Mouse (Mus musculus) hindbrain, embryonic 15.5 days (tissue): ENCODE measurements around the gene Ctla4. TPM values are rescaled to one million over a fixed set of nuclear protein-coding genes. Genes with fewer than 3 reads are reported as not detected.
A peak's percentile ranks its signal among the peaks of the same experiment; 100 is the strongest.

ENCODE experiments used
- ATAC-seq: fragments of 200-750 bp; cut with Nextera tagmentation; 2 replicates; pipeline ENCODE4 v1.8.0; 2017; ENCODE audit warnings: low read depth, moderate number of reproducible peaks, moderate TSS enrichment; ENCODE audit not compliant: low FRiP score
- H3K27ac ChIP-seq: fragments of 300-500 bp; sonication (generic); replicated peaks from 2 replicates; pipeline ENCODE4 v1.5.1; 2015; ENCODE audit warnings: mild to moderate bottlenecking, inconsistent platforms
- H3K27me3 ChIP-seq: fragments of 300-500 bp; sonication (generic); 2 replicates; pipeline ENCODE4 v1.6.1; 2015; ENCODE audit warnings: control low read depth, inconsistent platforms
- H3K36me3 ChIP-seq: fragments of 300-500 bp; sonication (generic); 2 replicates; pipeline ENCODE4 v1.6.1; 2015; ENCODE audit warnings: control low read depth, inconsistent platforms
- H3K4me1 ChIP-seq: fragments of 300-500 bp; sonication (generic); replicated peaks from 2 replicates; pipeline ENCODE4 v1.6.1; 2015; ENCODE audit warnings: control low read depth, inconsistent platforms
- H3K4me2 ChIP-seq: fragments of 300-500 bp; sonication (generic); 2 replicates; pipeline ENCODE4 v1.6.1; 2015; ENCODE audit warnings: moderate library complexity, mild to moderate bottlenecking, inconsistent platforms
- H3K4me3 ChIP-seq: fragments of 300-500 bp; sonication (generic); 2 replicates; pipeline ENCODE4 v1.5.1; 2015; ENCODE audit warnings: mild to moderate bottlenecking, inconsistent platforms
- H3K9ac ChIP-seq: fragments of 300-500 bp; sonication (generic); 2 replicates; pipeline ENCODE4 v1.6.1; 2015; ENCODE audit warnings: inconsistent platforms
- H3K9me3 ChIP-seq: fragments of 300-500 bp; sonication (generic); 2 replicates; pipeline ENCODE4 v1.6.1; 2016; ENCODE audit warnings: control low read depth, inconsistent platforms
- WGBS: fragments of 180-500 bp; shearing (Covaris S2); methylation state at CpG from one replicate; pipeline ENCODE4 v1.1.7; 2015; 5-methylcytosine and 5-hydroxymethylcytosine counted together
- polyA plus RNA-seq: library from polyadenylated mRNA; unstranded; fragments of >200 nt; fragmentation: Nextera tagmentation; extraction: Ambion mirVana; gene quantifications from 2 replicates; pipeline ENCODE4 v1.2.1, GENCODE M21; 2015

The Ctla4 gene
- polyA plus RNA-seq: not detected in 2 replicates

GRCm38 (mm10) chr1:60886981-60887380, at the start of gene Ctla4:
Gene Ctla4 (plus strand): TSS chr1:60887000.
- Histone ChIP-seq H3K9ac (no peak within 1 kb of the TSS), H3K27me3 (no peaks in the 10 kb centered on the region), H3K36me3 (no peaks in the 10 kb centered on the region), H3K9me3 (no peaks in the 10 kb centered on the region), H3K27ac (no peak within 1 kb of the TSS), H3K4me2 (no peak within 1 kb of the TSS), H3K4me1 (no peaks in the 10 kb centered on the region), H3K4me3 (no peak within 1 kb of the TSS)
- 93% methylated on average over 7 of the region's 7 CpGs for WGBS
- no peak for ATAC-seq

GRCm38 (mm10) chr1:60839161-60839560, 47.6 kb upstream of the Ctla4 start:
- Histone ChIP-seq H3K4me3 (no peak overlapping the region), H3K27me3 (no peaks in the 10 kb centered on the region), H3K4me1 (no peaks in the 10 kb centered on the region), H3K9me3 (no peaks in the 10 kb centered on the region), H3K36me3 (no peaks in the 10 kb centered on the region), H3K9ac (no peak overlapping the region), H3K4me2 (no peak overlapping the region), H3K27ac (no peak overlapping the region)
- no peak for ATAC-seq
- WGBS: 87% methylated on average over 1 of the region's 1 CpGs

- no peaks in the 10 kb centered on the region for H3K4me1 ChIP-seq
These were observed 41.3 kb upstream of the Ctla4 start for GRCm38 (mm10) chr1:60845318-60846060.

GRCm38 (mm10) chr1:60846616-60847275, 40.1 kb upstream of the Ctla4 start:
- Histone ChIP-seq H3K27me3 (no peaks in the 10 kb centered on the region), H3K27ac (no peak overlapping the region), H3K9me3 (no peaks in the 10 kb centered on the region), H3K4me3 (no peak overlapping the region), H3K9ac (no peak overlapping the region), H3K36me3 (no peaks in the 10 kb centered on the region), H3K4me2 (no peak overlapping the region), H3K4me1 (peaks cover 6% of the 10 kb centered on the region)
- 60% methylated on average over 4 of the region's 4 CpGs for WGBS
- no peak for ATAC-seq

More at GRCm38 (mm10) chr1:60845318-60846060, 41.3 kb upstream of the Ctla4 start:
- no peaks in the 10 kb centered on the region for H3K9me3 ChIP-seq
- H3K9ac ChIP-seq: no peak overlapping the region
- H3K4me3 ChIP-seq: no peak overlapping the region
- no peak overlapping the region for H3K27ac ChIP-seq
- 91% methylated on average over 6 of the region's 7 CpGs for WGBS
- ATAC-seq: no peak
- no peaks in the 10 kb centered on the region for H3K36me3 ChIP-seq
- H3K4me2 ChIP-seq: no peak overlapping the region
- no peaks in the 10 kb centered on the region for H3K27me3 ChIP-seq

GRCm38 (mm10) chr1:60849112-60849511, 37.7 kb upstream of the Ctla4 start:
- Histone ChIP-seq H3K4me1 (peaks cover 20% of the 10 kb centered on the region), H3K36me3 (no peaks in the 10 kb centered on the region), H3K27ac (no peak overlapping the region), H3K9me3 (no peaks in the 10 kb centered on the region), H3K4me3 (no peak overlapping the region), H3K4me2 (no peak overlapping the region), H3K27me3 (no peaks in the 10 kb centered on the region), H3K9ac (no peak overlapping the region)
- WGBS: 94% methylated on average over 2 of the region's 2 CpGs
- no peak for ATAC-seq

GRCm38 (mm10) chr1:60849816-60850215, 37.0 kb upstream of the Ctla4 start:
- H3K4me3 ChIP-seq: no peak overlapping the region
- H3K9me3 ChIP-seq: no peaks in the 10 kb centered on the region
- H3K4me2 ChIP-seq: no peak overlapping the region
- H3K36me3 ChIP-seq: no peaks in the 10 kb centered on the region
- H3K4me1 ChIP-seq: peaks cover 20% of the 10 kb centered on the region
- no peak for ATAC-seq
- H3K9ac ChIP-seq: no peak overlapping the region
- WGBS: 79% methylated on average over 4 of the region's 4 CpGs
- H3K27me3 ChIP-seq: no peaks in the 10 kb centered on the region
- no peak overlapping the region for H3K27ac ChIP-seq

GRCm38 (mm10) chr1:60851041-60851781, 35.6 kb upstream of the Ctla4 start:
- H3K27me3 ChIP-seq: no peaks in the 10 kb centered on the region
- H3K27ac ChIP-seq: peak overlapping the region; percentile 36
- no peak overlapping the region for H3K4me3 ChIP-seq
- ATAC-seq: peak; percentile 71
- 15% methylated on average over 8 of the region's 8 CpGs for WGBS
- no peak overlapping the region for H3K9ac ChIP-seq
- no peaks in the 10 kb centered on the region for H3K9me3 ChIP-seq
- H3K4me1 ChIP-seq: peaks cover 20% of the 10 kb centered on the region
- no peak overlapping the region for H3K4me2 ChIP-seq
- H3K36me3 ChIP-seq: no peaks in the 10 kb centered on the region

GRCm38 (mm10) chr1:60852075-60852769, 34.6 kb upstream of the Ctla4 start:
- Histone ChIP-seq H3K27ac (no peak overlapping the region), H3K9me3 (no peaks in the 10 kb centered on the region), H3K4me1 (peaks cover 20% of the 10 kb centered on the region), H3K4me3 (no peak overlapping the region), H3K27me3 (no peaks in the 10 kb centered on the region), H3K36me3 (no peaks in the 10 kb centered on the region), H3K9ac (no peak overlapping the region), H3K4me2 (no peak overlapping the region)
- ATAC-seq: 0 out of 2 replicates have a peak, but pooled peaks have one; percentile 40
- 39% methylated on average over 10 of the region's 10 CpGs for WGBS

GRCm38 (mm10) chr1:60852770-60853147, 34.0 kb upstream of the Ctla4 start:
- Histone ChIP-seq H3K27ac (no peak overlapping the region), H3K4me3 (no peak overlapping the region), H3K9me3 (no peaks in the 10 kb centered on the region), H3K9ac (no peak overlapping the region), H3K27me3 (no peaks in the 10 kb centered on the region), H3K4me1 (peaks cover 20% of the 10 kb centered on the region), H3K4me2 (no peak overlapping the region), H3K36me3 (no peaks in the 10 kb centered on the region)
- no peak for ATAC-seq
- 80% methylated on average over 6 of the region's 6 CpGs for WGBS

GRCm38 (mm10) chr1:60853330-60853956, 33.4 kb upstream of the Ctla4 start:
- Histone ChIP-seq H3K27ac (no peak overlapping the region), H3K9ac (no peak overlapping the region), H3K9me3 (no peaks in the 10 kb centered on the region), H3K4me2 (no peak overlapping the region), H3K4me1 (peaks cover 20% of the 10 kb centered on the region), H3K27me3 (no peaks in the 10 kb centered on the region), H3K4me3 (no peak overlapping the region), H3K36me3 (no peaks in the 10 kb centered on the region)
- WGBS: 49% methylated on average over 7 of the region's 7 CpGs
- ATAC-seq: no peak

GRCm38 (mm10) chr1:60853991-60854390, 32.8 kb upstream of the Ctla4 start:
- no peaks in the 10 kb centered on the region for H3K27me3 ChIP-seq
- 77% methylated on average over 5 of the region's 5 CpGs for WGBS

More at GRCm38 (mm10) chr1:60853991-60854390, 32.8 kb upstream of the Ctla4 start:
- Histone ChIP-seq H3K4me3 (no peak overlapping the region), H3K4me1 (peaks cover 20% of the 10 kb centered on the region), H3K9ac (no peak overlapping the region), H3K36me3 (no peaks in the 10 kb centered on the region), H3K27ac (no peak overlapping the region), H3K9me3 (no peaks in the 10 kb centered on the region), H3K4me2 (no peak overlapping the region)
- no peak for ATAC-seq
